Comparison of ENCODE assay signal across 7 mouse cellular contexts in genomic region chr13:51568911-51569684, GRCm38 (mm10). TPM values are rescaled to one million over a fixed set of nuclear protein-coding genes. Genes with fewer than 3 reads are reported as not detected.
DNase-seq lines count a peak whose midpoint lies in the region; ATAC-seq and TF ChIP-seq lines count a peak whose summit lies in the region.

Gene Shc3 (minus strand): TSS chr13:51569419.

- under 1% methylated on average over 36 of the region's 36 CpGs for WGBS in embryonic facial prominence, embryonic 13.5 days
- 1% methylated on average over 36 of the region's 36 CpGs for WGBS in heart, embryonic 10.5 days
- under 1% methylated on average over 36 of the region's 36 CpGs for WGBS in kidney, embryonic 16.5 days
- WGBS in limb, embryonic 13.5 days: under 1% methylated on average over 36 of the region's 36 CpGs

- H3K27me3 ChIP-seq in embryonic facial prominence, embryonic 13.5 days: peaks cover 88% of the 10 kb centered on the region
- H3K27me3 ChIP-seq in heart, embryonic 10.5 days (ENCODE audit: insufficient read depth, poor library complexity, severe bottlenecking): peaks cover 71% of the 10 kb centered on the region
- peaks cover 60% of the 10 kb centered on the region for H3K27me3 ChIP-seq in kidney, embryonic 16.5 days (ENCODE audit: insufficient read depth, low read length)
- H3K27me3 ChIP-seq in limb, embryonic 13.5 days: peaks cover 88% of the 10 kb centered on the region
- no peaks in the 10 kb centered on the region for H3K27me3 ChIP-seq in myocyte (ENCODE audit: control insufficient read depth, insufficient read depth, insufficient read length)

- DNase-seq in brain, embryonic 18.5 days (ENCODE audit: low read depth, low spot score): peak; percentile 94
- DNase-seq in heart, embryonic 10.5 days (ENCODE audit: low spot score): peak; percentile 87
- DNase-seq in urinary bladder, postnatal 36 days (ENCODE audit: low spot score in 2 of 2): peak; percentile 18 to 57

- H3K27ac ChIP-seq in embryonic facial prominence, embryonic 13.5 days: peak within 1 kb of the TSS; percentile 70; the same call in 1 of the 2 replicates
- H3K27ac ChIP-seq in heart, embryonic 10.5 days: no peak within 1 kb of the TSS
- no peak within 1 kb of the TSS for H3K27ac ChIP-seq in kidney, embryonic 16.5 days (ENCODE audit: low read length)
- H3K27ac ChIP-seq in limb, embryonic 13.5 days: no peak within 1 kb of the TSS

- H3K9ac ChIP-seq in embryonic facial prominence, embryonic 13.5 days: peak within 1 kb of the TSS; percentile 68
- H3K9ac ChIP-seq in kidney, embryonic 16.5 days (replicated peaks; ENCODE audit: low read length): no peak within 1 kb of the TSS; the same call in 1 of the 2 replicates
- H3K9ac ChIP-seq in limb, embryonic 13.5 days: peak within 1 kb of the TSS; percentile 59

- no peaks in the 10 kb centered on the region for H3K79me2 ChIP-seq in myocyte (ENCODE audit: control insufficient read depth, insufficient read depth)

- H3K9me3 ChIP-seq in embryonic facial prominence, embryonic 13.5 days: no peaks in the 10 kb centered on the region
- no peaks in the 10 kb centered on the region for H3K9me3 ChIP-seq in heart, embryonic 10.5 days
- H3K9me3 ChIP-seq in kidney, embryonic 16.5 days (ENCODE audit: low read length): no peaks in the 10 kb centered on the region
- no peaks in the 10 kb centered on the region for H3K9me3 ChIP-seq in limb, embryonic 13.5 days

- H3K4me2 ChIP-seq in embryonic facial prominence, embryonic 13.5 days: peak within 1 kb of the TSS; percentile 96
- H3K4me2 ChIP-seq in kidney, embryonic 16.5 days (replicated peaks; ENCODE audit: low read depth, low read length): peak within 1 kb of the TSS; percentile 59
- peak within 1 kb of the TSS; percentile 95 for H3K4me2 ChIP-seq in limb, embryonic 13.5 days (replicated peaks)
- peak within 1 kb of the TSS; percentile 88 for H3K4me2 ChIP-seq in myocyte (ENCODE audit: low read depth)

- peak within 1 kb of the TSS; percentile 58 for H3K4me3 ChIP-seq in embryonic facial prominence, embryonic 13.5 days
- H3K4me3 ChIP-seq in heart, embryonic 10.5 days: peak within 1 kb of the TSS; percentile 60
- peak within 1 kb of the TSS; percentile 33 for H3K4me3 ChIP-seq in kidney, embryonic 16.5 days (ENCODE audit: low read length)
- H3K4me3 ChIP-seq in limb, embryonic 13.5 days: peak within 1 kb of the TSS; percentile 41
- peak within 1 kb of the TSS; percentile 18 for H3K4me3 ChIP-seq in myocyte

- TF ChIP-seq POLR2A in myocyte (IDR thresholded peaks at IDR 0.05; ENCODE audit: insufficient read length, low read depth): no peak

- no peaks in the 10 kb centered on the region for H3K36me3 ChIP-seq in embryonic facial prominence, embryonic 13.5 days
- H3K36me3 ChIP-seq in heart, embryonic 10.5 days: no peaks in the 10 kb centered on the region
- H3K36me3 ChIP-seq in kidney, embryonic 16.5 days (ENCODE audit: insufficient read depth, low read length): no peaks in the 10 kb centered on the region
- no peaks in the 10 kb centered on the region for H3K36me3 ChIP-seq in limb, embryonic 13.5 days
- H3K36me3 ChIP-seq in myocyte (ENCODE audit: control insufficient read depth, insufficient read depth): no peaks in the 10 kb centered on the region

- peak; percentile 75; the same call in 1 of the 2 replicates for ATAC-seq in embryonic facial prominence, embryonic 13.5 days (ENCODE audit: insufficient number of reproducible peaks, insufficient read depth, low FRiP score, low TSS enrichment, low read depth)
- peak; percentile 80; the same call in 1 of the 2 replicates for ATAC-seq in kidney, embryonic 16.5 days (ENCODE audit: low FRiP score, low TSS enrichment)
- ATAC-seq in limb, embryonic 13.5 days (ENCODE audit: low FRiP score, low read depth): peak; percentile 74; the same call in 1 of the 2 replicates

- no peak within 1 kb of the TSS for H3ac ChIP-seq in myocyte (ENCODE audit: control insufficient read depth, insufficient read length)

- peaks cover 39% of the 10 kb centered on the region for H3K4me1 ChIP-seq in embryonic facial prominence, embryonic 13.5 days
- H3K4me1 ChIP-seq in heart, embryonic 10.5 days: peaks cover 38% of the 10 kb centered on the region
- peaks cover 24% of the 10 kb centered on the region for H3K4me1 ChIP-seq in kidney, embryonic 16.5 days (ENCODE audit: insufficient read depth, low read length)
- peaks cover 38% of the 10 kb centered on the region for H3K4me1 ChIP-seq in limb, embryonic 13.5 days

TF ChIP-seq in myocyte, 11 proteins besides CTCF, POLR2A, EP300 and RAD21:
- TF ChIP-seq MYOD1 (IDR thresholded peaks at IDR 0.05; ENCODE audit: control insufficient read depth in 1 of 3, insufficient read length in 2 of 3, low read depth in 2 of 3) (no peak), REST (IDR thresholded peaks at IDR 0.05; ENCODE audit: insufficient read depth, insufficient read length) (no peak), USF1 (IDR thresholded peaks at IDR 0.05; ENCODE audit: low read depth) (no peak), CEBPB (IDR thresholded peaks at IDR 0.05; ENCODE audit: insufficient read depth, poor library complexity, severe bottlenecking) (no peak), TCF12 (IDR thresholded peaks at IDR 0.05; ENCODE audit: insufficient read depth, poor library complexity, severe bottlenecking) (no peak), MYOG (IDR thresholded peaks at IDR 0.05; ENCODE audit: control insufficient read depth in 1 of 3, insufficient read depth in 1 of 3, insufficient read length in 2 of 3, low read depth in 2 of 3) (no peak), TCF3 (IDR thresholded peaks at IDR 0.05; ENCODE audit: insufficient read length, low read depth) (no peak)

RNA-seq across cellular contexts. Expression of gene Shc3, which starts in this region (rescaled TPM):
- polyA plus RNA-seq in embryonic facial prominence, embryonic 13.5 days (2015; fragmentation: Nextera tagmentation; extraction: Ambion mirVana): 2.3 and 3.1 TPM in 2 replicates
- polyA plus RNA-seq in heart, embryonic 10.5 days (2016; fragmentation: Nextera tagmentation; extraction: Ambion mirVana): 0.15 and 0.30 TPM in 2 replicates
- polyA plus RNA-seq in kidney, embryonic 16.5 days (2015; fragmentation: Nextera tagmentation; extraction: Ambion mirVana): 0.14 and 0.31 TPM in 2 replicates
- polyA plus RNA-seq in limb, embryonic 13.5 days (2015; fragmentation: Nextera tagmentation; extraction: Ambion mirVana): 0.69 and 0.73 TPM in 2 replicates
- 0.17 TPM for polyA plus RNA-seq in myocyte (2012; fragmentation: generic; extraction: Trizol)

Comparison
In these comparisons a context has a peak if more than half of its experiments do, and no peak if none do; other contexts are left out.
1. Peak in DNase-seq and H3K4me3 ChIP-seq in heart, embryonic 10.5 days; RNA of the gene not detected or under 1 TPM.
2. Peak in ATAC-seq, H3K4me3 ChIP-seq and H3K4me2 ChIP-seq in kidney, embryonic 16.5 days; RNA of the gene not detected or under 1 TPM.
3. Peak in ATAC-seq, H3K4me3 ChIP-seq, H3K9ac ChIP-seq and H3K4me2 ChIP-seq in limb, embryonic 13.5 days; RNA of the gene not detected or under 1 TPM.
4. DNase-seq: peak in every context shown above with its lines; median percentile 94 in brain, embryonic 18.5 days; 87 in heart, embryonic 10.5 days; 38 in urinary bladder, postnatal 36 days.